ENCODE assay signal across 9 mouse cellular contexts in genomic region chr5:106453181-106453885, GRCm38 (mm10). TPM values are rescaled to one million over a fixed set of nuclear protein-coding genes. Genes with fewer than 3 reads are reported as not detected.
DNase-seq lines count a peak whose midpoint lies in the region; ATAC-seq lines count a peak whose summit lies in the region.
"Had no signal": no experiment of that assay in that cellular context is flagged by ENCODE, and none has a peak within 500 bp of the region (broad histone marks: within the 10 kb centered on the region; RNA-seq: fewer than 3 reads in every experiment).

No protein-coding gene starts in this region.

- intact Hi-C loops in left cerebral cortex, postnatal 14 days (cut with DNase I): no loop called here

- H3K4me2 ChIP-seq in forebrain, embryonic 13.5 days: peak overlapping the region; percentile 47
- H3K4me2 ChIP-seq: liver, embryonic 13.5 days had no signal

- no peak for ATAC-seq in cerebellum, adult (ENCODE audit: insufficient number of reproducible peaks, low FRiP score, low TSS enrichment)
- peak; percentile 22; the same call in 1 of the 2 replicates for ATAC-seq in forebrain, embryonic 13.5 days
- ATAC-seq in megakaryocyte-erythroid progenitor cell, adult 5-6 weeks (replicated peaks; ENCODE audit: low FRiP score, low TSS enrichment, poor library complexity, severe bottlenecking): peak; percentile 44; the same call in 1 of the 2 replicates

- DNase-seq in cerebellum, adult 11 months: peak; percentile 55
- DNase-seq in ZHBTc4 (ENCODE audit: low read depth, low spot score): peak; percentile 56
- no peak for DNase-seq in left cerebral cortex, postnatal 14 days (ENCODE audit: low spot score in 2 of 2)
- no peak for DNase-seq in layer of hippocampus, adult 9-10 months (ENCODE audit: low spot score)
- DNase-seq in adrenal gland, postnatal 25 days: no peak
- DNase-seq: liver, embryonic 13.5 days had no signal

- WGBS in forebrain, embryonic 13.5 days: 0% methylated on average over 45 of the region's 45 CpGs

- peak overlapping the region; percentile 31 for H3K4me3 ChIP-seq in forebrain, embryonic 13.5 days
- H3K4me3 ChIP-seq: liver, embryonic 13.5 days had no signal

- H3K4me1 ChIP-seq in forebrain, embryonic 13.5 days: peaks cover 30% of the 10 kb centered on the region

- H3K27me3 ChIP-seq in forebrain, embryonic 13.5 days: peaks cover 94% of the 10 kb centered on the region

- H3K27ac ChIP-seq in forebrain, embryonic 13.5 days: peak overlapping the region; percentile 51
- H3K27ac ChIP-seq: liver, embryonic 13.5 days had no signal

- peak overlapping the region; percentile 49 for H3K9ac ChIP-seq in forebrain, embryonic 13.5 days
- H3K9ac ChIP-seq: liver, embryonic 13.5 days had no signal

- H3K9me3 ChIP-seq in forebrain, embryonic 13.5 days (replicated peaks): no peaks in the 10 kb centered on the region
- H3K9me3 ChIP-seq: liver, embryonic 13.5 days had no signal

- H3K36me3 ChIP-seq in forebrain, embryonic 13.5 days (ENCODE audit: poor library complexity, severe bottlenecking): no peaks in the 10 kb centered on the region
- H3K36me3 ChIP-seq: liver, embryonic 13.5 days had no signal

RNA-seq across cellular contexts. Expression of gene Barhl2, which starts 4.6 kb away (rescaled TPM):
- 1.8 and 5.5 TPM in 2 replicates for polyA plus RNA-seq in forebrain, embryonic 13.5 days (2015; fragmentation: Nextera tagmentation; extraction: Ambion mirVana)
- total RNA-seq in megakaryocyte-erythroid progenitor cell, adult 5-6 weeks (2014; fragmentation: Nextera tagmentation): not detected in 2 replicates
- total RNA-seq in megakaryocyte-erythroid progenitor cell, adult 5-6 weeks (2017): not detected in 2 replicates
- under 1 TPM; 0.35 to 0.93 TPM for total RNA-seq in left cerebral cortex, postnatal 14 days (2021)
- not detected in 2 replicates for total RNA-seq in adrenal gland, postnatal 25 days (2021)
- polyA plus RNA-seq: liver, embryonic 13.5 days had no signal

Comparison
In these comparisons a context has a peak if more than half of its experiments do, and no peak if none do; other contexts are left out.
1. DNase-seq: peak in cerebellum, adult 11 months (single experiment) and ZHBTc4 (single experiment); none in left cerebral cortex, postnatal 14 days (0 of 2), layer of hippocampus, adult 9-10 months (single experiment) and adrenal gland, postnatal 25 days (single experiment).